Mouse (Mus musculus) embryonic facial prominence, embryonic 14.5 days (tissue): ENCODE results near the gene Grin2d. TPM values are rescaled to one million over a fixed set of nuclear protein-coding genes. Genes with fewer than 3 reads are reported as not detected.
"Not testable (repeated sequence)": the region's sequence is repeated elsewhere in the genome, so short reads cannot be mapped to it uniquely, and the experiment has no call there.

ENCODE experiments used
- ATAC-seq: fragments of 200-750 bp; cut with Nextera tagmentation; 2 replicates; pipeline ENCODE4 v1.8.0; 2017; ENCODE audit warnings: low read depth, moderate number of reproducible peaks, moderate TSS enrichment
- DNase-seq: peaks from one replicate; pipeline ENCODE4 v3.0.0-alpha.2; 2015; ENCODE audit warnings: low spot score
- H3K27ac ChIP-seq: fragments of 300-500 bp; sonication (generic); replicated peaks from 2 replicates; pipeline ENCODE4 v1.5.1; 2014; ENCODE audit warnings: low read depth, mild to moderate bottlenecking, low read length, moderate library complexity
- H3K27me3 ChIP-seq: fragments of 300-500 bp; sonication (generic); replicated peaks from 2 replicates; pipeline ENCODE4 v1.6.1; 2014; ENCODE audit warnings: low read length; ENCODE audit not compliant: control insufficient read depth, insufficient read depth
- H3K36me3 ChIP-seq: fragments of 300-500 bp; sonication (generic); 2 replicates; pipeline ENCODE4 v1.6.1; 2014; ENCODE audit warnings: low read length, mixed read lengths; ENCODE audit not compliant: control insufficient read depth, insufficient read depth
- H3K4me1 ChIP-seq: fragments of 300-500 bp; sonication (generic); 2 replicates; pipeline ENCODE4 v1.6.1; 2014; ENCODE audit warnings: antibody characterized with exemption, low read length; ENCODE audit not compliant: control insufficient read depth, insufficient read depth
- H3K4me2 ChIP-seq: fragments of 300-500 bp; sonication (generic); 2 replicates; pipeline ENCODE4 v1.6.1; 2014; ENCODE audit warnings: low read depth, mild to moderate bottlenecking, low read length, moderate library complexity, mixed read lengths
- H3K4me3 ChIP-seq: fragments of 300-500 bp; sonication (generic); 2 replicates; pipeline ENCODE4 v1.5.1; 2014; ENCODE audit warnings: low read depth, mild to moderate bottlenecking, low read length
- H3K9ac ChIP-seq: fragments of 300-500 bp; sonication (generic); 2 replicates; pipeline ENCODE4 v1.6.1; 2014; ENCODE audit warnings: low read depth, mild to moderate bottlenecking, low read length, moderate library complexity, mixed read lengths
- H3K9me3 ChIP-seq: fragments of 300-500 bp; sonication (generic); 2 replicates; pipeline ENCODE4 v1.6.1; 2016; ENCODE audit warnings: low read length; ENCODE audit not compliant: control insufficient read depth
- WGBS: fragments of 180-500 bp; shearing (Covaris S2); extraction: QIAGEN DNeasy Blood & Tissue Kit; methylation state at CpG from one replicate; pipeline ENCODE4 v1.1.7; 2014; 5-methylcytosine and 5-hydroxymethylcytosine counted together
- polyA plus RNA-seq: library from polyadenylated mRNA; unstranded; fragments of >200 nt; fragmentation: Nextera tagmentation; extraction: Ambion mirVana; gene quantifications from 2 replicates; pipeline ENCODE4 v1.2.1, GENCODE M21; 2014

Gene Grin2d
- 0.63 and 1.0 TPM in 2 replicates for polyA plus RNA-seq

- H3K4me1 ChIP-seq, result peaks cover 11% of the 10 kb centered on the region
- not testable (repeated sequence) for H3K4me3 ChIP-seq, H3K9ac ChIP-seq, H3K27ac ChIP-seq, H3K27me3 ChIP-seq, H3K9me3 ChIP-seq, ATAC-seq, DNase-seq, H3K4me2 ChIP-seq
- 93% methylated on average over 1 of the region's 1 CpGs for WGBS
- H3K36me3 ChIP-seq, result peaks cover 93% of the 10 kb centered on the region
Measured at GRCm38 (mm10) chr7:45878278-45878677, at the start of gene Grin2d. Grin2d (minus strand) TSS chr7:45878378.

GRCm38 (mm10) chr7:45924429-45924816 lies 46.2 kb upstream of the Grin2d start:
- DNase-seq, result no peak
- Histone ChIP-seq H3K4me3 (peak overlapping the region; percentile 42), H3K27ac (peak overlapping the region; percentile 95; the same call in 1 of the 2 replicates), H3K4me1 (peaks cover 19% of the 10 kb centered on the region), H3K9ac (0 out of 2 replicates have a peak overlapping the region, but pooled peaks have one; percentile 15), H3K36me3 (0 out of 2 replicates have a peak, but pooled peaks cover 2% of the 10 kb centered on the region), H3K27me3 (no peaks in the 10 kb centered on the region), H3K4me2 (peak overlapping the region; percentile 65), H3K9me3 (peaks cover 9% of the 10 kb centered on the region; the same call in 1 of the 2 replicates)
- WGBS, result 14% methylated on average over 13 of the region's 14 CpGs
- no peak for ATAC-seq

GRCm38 (mm10) chr7:45923762-45924428 lies 45.7 kb upstream of the Grin2d start, which contains the start of gene Ccdc114:
Ccdc114 (plus strand) TSS chr7:45924072.
- Histone ChIP-seq H3K4me1 (peaks cover 25% of the 10 kb centered on the region), H3K4me3 (peak within 1 kb of the TSS; percentile 42), H3K36me3 (0 out of 2 replicates have a peak, but pooled peaks cover 7% of the 10 kb centered on the region), H3K27ac (peak within 1 kb of the TSS; percentile 95), H3K9ac (peak within 1 kb of the TSS; percentile 58), H3K27me3 (no peaks in the 10 kb centered on the region), H3K9me3 (peaks cover 9% of the 10 kb centered on the region; the same call in 1 of the 2 replicates), H3K4me2 (peak within 1 kb of the TSS; percentile 65)
- ATAC-seq, result peak; percentile 32
- peak; percentile 72 for DNase-seq
- WGBS, result 8% methylated on average over 24 of the region's 24 CpGs

- peak; percentile 99 for DNase-seq
- H3K27me3 ChIP-seq, result no peaks in the 10 kb centered on the region
- peaks cover 11% of the 10 kb centered on the region for H3K36me3 ChIP-seq
- peak overlapping the region; percentile 42 for H3K4me3 ChIP-seq
- ATAC-seq, result peak; percentile 90
- peaks cover 26% of the 10 kb centered on the region for H3K4me1 ChIP-seq
- H3K9ac ChIP-seq, result peak overlapping the region; percentile 58
- H3K4me2 ChIP-seq, result peak overlapping the region; percentile 65
- WGBS, result under 1% methylated on average over 36 of the region's 37 CpGs
- H3K27ac ChIP-seq, result peak overlapping the region; percentile 95
- peaks cover 9% of the 10 kb centered on the region; the same call in 1 of the 2 replicates for H3K9me3 ChIP-seq
Measured at GRCm38 (mm10) chr7:45922928-45923761, 45.0 kb upstream of the Grin2d start.

GRCm38 (mm10) chr7:45921950-45922600 lies 43.9 kb upstream of the Grin2d start:
- peak overlapping the region; percentile 95 for H3K27ac ChIP-seq
- peaks cover 9% of the 10 kb centered on the region; the same call in 1 of the 2 replicates for H3K9me3 ChIP-seq
- peak overlapping the region; percentile 65 for H3K4me2 ChIP-seq
- peak overlapping the region; percentile 58; the same call in 1 of the 2 replicates for H3K9ac ChIP-seq
- H3K4me3 ChIP-seq, result peak overlapping the region; percentile 54; the same call in 1 of the 2 replicates
- WGBS, result 72% methylated on average over 12 of the region's 12 CpGs
- H3K36me3 ChIP-seq, result peaks cover 17% of the 10 kb centered on the region
- no peak for ATAC-seq
- no peak for DNase-seq
- peaks cover 36% of the 10 kb centered on the region for H3K4me1 ChIP-seq
- no peaks in the 10 kb centered on the region for H3K27me3 ChIP-seq

- peaks cover 17% of the 10 kb centered on the region for H3K36me3 ChIP-seq
- H3K9ac ChIP-seq, result peak within 1 kb of the TSS; percentile 75
- H3K27ac ChIP-seq, result peak within 1 kb of the TSS; percentile 95
- 14% methylated on average over 9 of the region's 9 CpGs for WGBS
- ATAC-seq (no peak; the same call in 1 of the 2 replicates), DNase-seq (peak; percentile 87)
- H3K4me3 ChIP-seq, result peak within 1 kb of the TSS; percentile 54
- peak within 1 kb of the TSS; percentile 65 for H3K4me2 ChIP-seq
- no peaks in the 10 kb centered on the region for H3K27me3 ChIP-seq
- peaks cover 9% of the 10 kb centered on the region; the same call in 1 of the 2 replicates for H3K9me3 ChIP-seq
- H3K4me1 ChIP-seq, result peaks cover 43% of the 10 kb centered on the region
Measured at GRCm38 (mm10) chr7:45921242-45921621, 43.1 kb upstream of the Grin2d start, which contains the start of gene Emp3. Emp3 (minus strand) TSS chr7:45921404.

GRCm38 (mm10) chr7:45920583-45921241 lies 42.5 kb upstream of the Grin2d start:
- Histone ChIP-seq H3K27me3 (no peaks in the 10 kb centered on the region), H3K4me1 (peaks cover 48% of the 10 kb centered on the region), H3K27ac (peak overlapping the region; percentile 95), H3K4me3 (peak overlapping the region; percentile 54), H3K4me2 (peak overlapping the region; percentile 62), H3K36me3 (peaks cover 17% of the 10 kb centered on the region), H3K9ac (peak overlapping the region; percentile 75), H3K9me3 (peaks cover 9% of the 10 kb centered on the region; the same call in 1 of the 2 replicates)
- DNase-seq (peak; percentile 67), ATAC-seq (no peak)
- WGBS, result 35% methylated on average over 9 of the region's 9 CpGs
